Mouse (Mus musculus): ENCODE results near the gene Ptrhd1.

GRCm38 (mm10) chr12:4208405-4209133 is 25.3 kb upstream of the Ptrhd1 start:
- no peak for TF ChIP-seq POLR2A (IDR thresholded peaks at IDR 0.05; ENCODE audit: borderline replicate concordance, insufficient read depth, low read length)
- peak; percentile 59; the same call in 1 of the 2 replicates for TF ChIP-seq CTCF (IDR thresholded peaks at IDR 0.05; ENCODE audit: borderline replicate concordance, insufficient read depth, low read depth, low read length)
